Mouse (Mus musculus) cerebellum, adult 18-20 months (tissue): ENCODE data around the gene Olfr52.
"Not testable (repeated sequence)": the region's sequence is repeated elsewhere in the genome, so short reads cannot be mapped to it uniquely, and the experiment has no call there.

Source experiments
- DNase-seq, 2 experiments: peaks; one replicate each; pipeline ENCODE4 v3.0.0; 2021

Olfr52 gene

DNA sequence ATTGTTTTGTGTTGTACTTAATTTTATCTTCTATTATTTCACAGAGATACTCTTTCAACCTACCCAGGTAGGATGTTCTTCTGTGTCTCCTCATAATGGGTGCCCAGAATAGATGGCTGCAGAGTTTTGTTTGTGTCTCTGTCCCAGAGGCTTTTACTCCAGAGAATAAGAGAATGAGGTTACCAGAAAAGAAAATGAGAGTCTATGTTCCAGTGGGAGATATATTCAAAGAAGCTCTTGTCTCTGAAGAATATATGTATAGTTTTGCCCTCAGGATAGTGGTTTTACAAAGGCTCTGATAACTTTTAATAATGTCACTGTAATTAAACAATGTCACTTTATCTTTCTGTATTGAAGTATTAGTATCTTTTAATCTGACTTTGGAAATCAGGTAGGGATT is at the start of gene Olfr52:
TSS of gene Olfr52 (minus strand) at position 101 of the 400 bp plus-strand sequence.
- no peak for DNase-seq

GRCm38 (mm10) chr2:86231301-86231700 is 45.8 kb upstream of the Olfr52 start, which contains the start of gene Olfr1047:
Gene Olfr1047 (minus strand): TSS chr2:86231401.
- no peak for DNase-seq

GRCm38 (mm10) chr2:86219214-86219613 is 33.7 kb upstream of the Olfr52 start, which contains the start of gene Olfr1046:
Gene Olfr1046 (minus strand): TSS chr2:86219314.
- no peak for DNase-seq

GRCm38 (mm10) chr2:86202909-86203308 is 17.4 kb upstream of the Olfr52 start, which contains the start of gene Olfr1045:
Gene Olfr1045 (minus strand): TSS chr2:86203009.
- no peak for DNase-seq

DNA sequence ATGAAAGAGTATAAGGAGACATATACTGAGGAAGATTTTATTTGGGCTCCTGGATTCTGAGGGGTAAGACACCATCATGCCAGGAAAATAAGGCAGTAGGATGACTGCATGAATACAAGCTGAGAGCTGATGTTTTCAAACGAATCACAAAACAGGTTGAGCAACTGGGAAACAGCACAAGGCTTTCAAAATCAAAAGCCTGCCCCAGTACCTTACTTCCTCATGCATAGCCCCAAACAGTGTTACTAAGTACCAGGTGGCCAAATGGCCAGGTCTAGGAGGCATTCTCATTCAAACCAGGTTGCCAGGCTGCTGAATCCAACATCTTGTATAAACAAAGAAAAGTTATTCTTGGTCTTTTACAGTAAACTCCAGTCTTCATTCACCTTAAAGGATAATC is 10.4 kb upstream of the Olfr52 start:
- DNase-seq, result no peak

- no peak for DNase-seq
Observed at GRCm38 (mm10) chr2:86179950-86180349, 5.5 kb downstream of the Olfr52 start.

DNA sequence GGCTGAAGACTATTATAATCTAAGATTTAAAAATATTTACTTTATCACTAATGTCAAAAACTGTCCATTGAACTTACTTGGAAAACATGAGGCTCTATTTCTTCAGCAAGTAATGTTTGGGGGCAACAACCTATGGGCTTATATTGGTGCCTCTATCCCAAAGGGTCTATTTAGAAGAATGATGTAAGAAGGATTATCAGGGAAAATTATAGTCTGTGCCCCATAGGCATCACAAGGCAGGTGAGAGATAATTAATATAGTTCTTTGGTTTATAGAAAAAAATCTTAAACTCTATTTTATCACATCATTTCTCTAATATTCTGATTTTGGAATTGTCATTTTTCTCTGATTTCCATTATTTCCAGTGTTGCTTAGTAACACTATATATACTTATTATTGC is 7.8 kb downstream of the Olfr52 start, which contains the start of gene Olfr1044:
TSS of gene Olfr1044 (minus strand) at position 101 of the 400 bp plus-strand sequence.
- DNase-seq, result no peak

DNA sequence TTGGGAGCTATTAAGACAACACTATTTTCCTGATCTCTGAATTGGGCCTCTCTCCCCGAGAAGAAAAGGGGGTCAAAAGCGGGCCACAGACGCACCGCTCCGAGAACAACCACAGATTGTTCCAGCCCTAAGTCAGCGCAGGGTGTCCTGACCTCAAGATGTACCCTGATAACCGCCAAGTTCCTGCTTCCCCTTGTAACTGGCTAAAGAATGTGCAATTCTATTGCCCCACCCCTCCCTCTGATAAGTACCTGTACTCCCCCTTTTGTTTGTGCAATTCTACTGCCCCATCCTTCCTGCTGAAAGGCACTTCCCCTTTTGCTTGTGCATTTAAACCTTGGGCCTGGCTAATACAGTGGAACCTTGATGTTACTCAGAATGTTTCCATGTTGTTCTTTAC is 10.1 kb downstream of the Olfr52 start:
- not testable (repeated sequence) for DNase-seq

- no peak for DNase-seq
Observed at GRCm38 (mm10) chr2:86167422-86167821, 18.1 kb downstream of the Olfr52 start, which contains the start of gene Olfr1043. Gene Olfr1043 (minus strand): TSS chr2:86167522.

DNA sequence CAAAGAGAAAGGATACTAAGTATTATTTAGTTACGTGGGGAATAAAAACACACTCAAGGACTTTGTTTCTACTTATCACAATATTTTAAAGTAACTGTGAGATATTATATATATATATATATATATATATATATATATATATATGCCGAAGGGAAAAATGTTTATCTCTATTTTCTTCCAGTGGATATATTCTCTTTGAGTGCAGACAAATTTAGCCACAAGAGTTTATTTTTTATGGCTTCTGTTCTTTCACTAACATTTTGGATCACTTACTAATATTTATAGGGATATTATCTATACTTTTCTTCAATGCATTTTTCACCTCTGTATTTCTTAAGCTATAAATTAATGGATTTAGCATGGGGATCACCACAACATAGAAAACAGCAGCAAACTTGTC is 23.7 kb downstream of the Olfr52 start, which contains the start of gene Olfr1042:
TSS of gene Olfr1042 (minus strand) at position 101 of the 400 bp plus-strand sequence.
- no peak for DNase-seq

DNA sequence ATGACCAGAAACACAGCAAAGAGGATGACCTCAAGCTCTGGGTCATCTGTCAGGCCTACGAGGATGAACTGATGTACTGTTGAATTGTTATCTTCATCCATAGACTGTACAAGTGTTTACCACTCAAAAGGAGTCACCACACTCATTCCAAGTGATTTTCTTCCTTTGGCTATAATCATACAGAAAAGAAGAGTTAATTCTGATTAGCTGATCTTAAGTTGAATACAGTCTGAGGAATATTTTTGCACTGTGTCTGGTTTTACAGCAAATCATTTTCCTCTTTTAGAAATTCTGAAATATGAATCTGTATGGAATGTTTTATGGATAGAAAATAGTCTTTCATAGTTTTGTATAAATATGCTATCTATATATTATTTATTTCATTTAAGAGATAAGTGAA is 38.9 kb downstream of the Olfr52 start, which contains the start of gene Olfr1040:
TSS of gene Olfr1040 (minus strand) at position 101 of the 400 bp plus-strand sequence.
- DNase-seq, result no peak

- no peak for DNase-seq
Observed at GRCm38 (mm10) chr2:86135828-86136227, 49.7 kb downstream of the Olfr52 start, which contains the start of gene Olfr1039. Gene Olfr1039 (minus strand): TSS chr2:86135928.
